Mouse (Mus musculus) G1E (cell line): ENCODE data around the gene Il18bp. TPM values are rescaled to one million over a fixed set of nuclear protein-coding genes. Genes with fewer than 3 reads are reported as not detected.

Source experiments
- ATAC-seq: 2 replicates; pipeline ENCODE4 v1.8.0; 2016; ENCODE audit warnings: mild to moderate bottlenecking; ENCODE audit not compliant: insufficient number of reproducible peaks, poor library complexity, low FRiP score, severe bottlenecking; ENCODE audit errors: extremely low read depth
- DNase-seq: peaks from one replicate; pipeline ENCODE4 v3.0.0; 2012; ENCODE audit warnings: low spot score
- H3K27me3 ChIP-seq: 2 replicates; pipeline ENCODE4 v1.6.1; 2012; ENCODE audit warnings: mild to moderate bottlenecking, low read length, inconsistent platforms; ENCODE audit not compliant: insufficient read depth
- H3K36me3 ChIP-seq: replicated peaks from 2 replicates; pipeline ENCODE3; 2012; ENCODE audit warnings: mild to moderate bottlenecking, inconsistent platforms
- H3K4me1 ChIP-seq: 2 replicates; pipeline ENCODE4 v1.6.1; 2012; ENCODE audit warnings: low read depth, low read length, inconsistent platforms, mixed read lengths; ENCODE audit not compliant: insufficient read depth
- H3K4me3 ChIP-seq: 2 replicates; pipeline ENCODE4 v1.5.1; 2012; ENCODE audit warnings: low read depth, mild to moderate bottlenecking, inconsistent platforms, low read length, moderate library complexity, mixed read lengths
- H3K9me3 ChIP-seq: replicated peaks from 2 replicates; pipeline ENCODE4 v1.6.1; 2012; ENCODE audit warnings: inconsistent platforms
- CTCF ChIP-seq: IDR thresholded peaks from 2 replicates; pipeline ENCODE4 v1.5.1; 2012; ENCODE audit warnings: low read depth, low read length, inconsistent platforms, mixed read lengths
- GATA1 ChIP-seq: IDR thresholded peaks from 2 replicates; pipeline ENCODE4 v1.6.1; 2012; ENCODE audit warnings: borderline replicate concordance, low read length, inconsistent platforms, mixed read lengths
- GATA2 ChIP-seq: IDR thresholded peaks from 2 replicates; pipeline ENCODE4 v1.6.1; 2012; ENCODE audit warnings: low read depth, low read length, inconsistent platforms, borderline replicate concordance
- POLR2AphosphoS5 ChIP-seq: IDR thresholded peaks from 2 replicates; pipeline ENCODE4 v1.6.1; 2012; ENCODE audit warnings: low read depth, low read length, inconsistent platforms; ENCODE audit not compliant: insufficient replicate concordance
- TAL1 ChIP-seq: conservative IDR thresholded peaks from 2 replicates; pipeline ENCODE4 v1.6.1; 2012; ENCODE audit warnings: low read depth, low read length, inconsistent platforms, mixed read lengths
- polyA plus RNA-seq: library from polyadenylated mRNA; stranded (reverse); fragments of >175 nt; gene quantifications from 2 replicates; pipeline ENCODE4 v1.2.3, GENCODE M21; 2012
- total RNA-seq, 2 experiments: library from RNA; stranded (forward) in 1 of 2; stranded (reverse) in 1 of 2; fragments of 200-1000 nt in 1 of 2; fragments of >200 nt in 1 of 2; fragmentation: Nextera tagmentation in 1 of 2; gene quantifications; 2 replicates each; pipeline ENCODE4 v1.2.3; 2014 to 2017

Il18bp gene
- total RNA-seq (2014; fragmentation: Nextera tagmentation) (4.2 and 6.5 TPM in 2 replicates), total RNA-seq (2017) (2.5 and 2.7 TPM in 2 replicates), polyA plus RNA-seq (1.8 TPM in 2 replicates)

- peak within 1 kb of the TSS; percentile 50; the same call in 1 of the 2 replicates for H3K4me3 ChIP-seq
- no peaks in the 10 kb centered on the region for H3K27me3 ChIP-seq
- ATAC-seq (no peak), DNase-seq (no peak)
- H3K4me1 ChIP-seq = peaks cover 21% of the 10 kb centered on the region
- H3K36me3 ChIP-seq = peaks cover 92% of the 10 kb centered on the region
- H3K9me3 ChIP-seq = no peaks in the 10 kb centered on the region
- TF ChIP-seq GATA2 (no peak), GATA1 (no peak), TAL1 (no peak), CTCF (no peak), POLR2AphosphoS5 (no peak)
These were observed at the start of gene Il18bp for GRCm38 (mm10) chr7:102018590-102018989. Gene Il18bp (minus strand): TSS chr7:102018690.

GRCm38 (mm10) chr7:102066363-102066762 lies 47.9 kb upstream of the Il18bp start:
- no peak for DNase-seq

GRCm38 (mm10) chr7:102065046-102065891 lies 46.8 kb upstream of the Il18bp start, which contains the start of the genes Rnf121, Xndc1 and Xntrpc:
Gene Rnf121 (minus strand): TSS chr7:102065469.
Gene Xndc1 (plus strand): TSS chr7:102065511.
Gene Xntrpc (plus strand): TSS chr7:102065713.
- H3K4me3 ChIP-seq = peak within 1 kb of the TSS; percentile 72
- H3K9me3 ChIP-seq = no peaks in the 10 kb centered on the region
- peaks cover 30% of the 10 kb centered on the region for H3K36me3 ChIP-seq
- H3K27me3 ChIP-seq = no peaks in the 10 kb centered on the region
- ATAC-seq (peak; percentile 92), DNase-seq (peak; percentile 89)
- H3K4me1 ChIP-seq = peaks cover 34% of the 10 kb centered on the region
- TF ChIP-seq CTCF (no peak), POLR2AphosphoS5 (no peak), GATA2 (no peak), TAL1 (no peak), GATA1 (no peak)

More at GRCm38 (mm10) chr7:102066363-102066762, 47.9 kb upstream of the Il18bp start:
- Histone ChIP-seq H3K27me3 (no peaks in the 10 kb centered on the region), H3K4me3 (peak overlapping the region; percentile 72), H3K4me1 (peaks cover 32% of the 10 kb centered on the region), H3K9me3 (no peaks in the 10 kb centered on the region), H3K36me3 (peaks cover 38% of the 10 kb centered on the region)
- TF ChIP-seq GATA2 = no peak
- TF ChIP-seq TAL1 = no peak
- no peak for TF ChIP-seq CTCF
- TF ChIP-seq POLR2AphosphoS5 = no peak
- no peak for TF ChIP-seq GATA1
- no peak for ATAC-seq

- H3K9me3 ChIP-seq = no peaks in the 10 kb centered on the region
- TF ChIP-seq POLR2AphosphoS5 (no peak), GATA2 (no peak), TAL1 (no peak), GATA1 (no peak), CTCF (no peak)
- peak overlapping the region; percentile 72 for H3K4me3 ChIP-seq
- H3K27me3 ChIP-seq = no peaks in the 10 kb centered on the region
- peaks cover 30% of the 10 kb centered on the region for H3K36me3 ChIP-seq
- H3K4me1 ChIP-seq = peaks cover 34% of the 10 kb centered on the region
- ATAC-seq (no peak), DNase-seq (no peak)
These were observed 46.2 kb upstream of the Il18bp start for GRCm38 (mm10) chr7:102064655-102065045.

GRCm38 (mm10) chr7:102063891-102064290 lies 45.4 kb upstream of the Il18bp start:
- Histone ChIP-seq H3K36me3 (peaks cover 33% of the 10 kb centered on the region), H3K4me3 (peak overlapping the region; percentile 72; the same call in 1 of the 2 replicates), H3K4me1 (peaks cover 31% of the 10 kb centered on the region), H3K9me3 (no peaks in the 10 kb centered on the region), H3K27me3 (no peaks in the 10 kb centered on the region)
- ATAC-seq (no peak), DNase-seq (no peak)
- no peak for TF ChIP-seq GATA2
- no peak for TF ChIP-seq CTCF
- TF ChIP-seq GATA1 = no peak
- no peak for TF ChIP-seq POLR2AphosphoS5
- TF ChIP-seq TAL1 = no peak

- no peak for ATAC-seq
- TF ChIP-seq POLR2AphosphoS5 (no peak), TAL1 (no peak), CTCF (no peak), GATA2 (no peak), GATA1 (no peak)
- H3K9me3 ChIP-seq = no peaks in the 10 kb centered on the region
- peaks cover 27% of the 10 kb centered on the region for H3K36me3 ChIP-seq
- peaks cover 27% of the 10 kb centered on the region for H3K4me1 ChIP-seq
- no peak for DNase-seq
- no peak overlapping the region for H3K4me3 ChIP-seq
- no peaks in the 10 kb centered on the region for H3K27me3 ChIP-seq
These were observed 43.7 kb upstream of the Il18bp start for GRCm38 (mm10) chr7:102062203-102062602.
